Mouse (Mus musculus): ENCODE data around the gene Krt80. TPM values are rescaled to one million over a fixed set of nuclear protein-coding genes. Genes with fewer than 3 reads are reported as not detected.

Gene Krt80
- polyA plus RNA-seq, 1 experiment: 3.8 TPM

- DNase-seq: no peak
- H3K27ac ChIP-seq (ENCODE audit: control insufficient read depth, insufficient read depth, low read length): no peak overlapping the region
- H3K4me3 ChIP-seq (ENCODE audit: control insufficient read depth, insufficient read depth, low read length): no peak overlapping the region
- 91% methylated on average over 15 of the region's 15 CpGs for WGBS
- TF ChIP-seq POLR2A (IDR thresholded peaks at IDR 0.05; ENCODE audit: control insufficient read depth, extremely low read depth, insufficient read depth, low read length, poor library complexity) (no peak), CTCF (IDR thresholded peaks at IDR 0.05; ENCODE audit: borderline replicate concordance, control insufficient read depth, extremely low read depth, insufficient read depth, low read length, poor library complexity) (no peak)
- no peaks in the 10 kb centered on the region for H3K27me3 ChIP-seq (ENCODE audit: control insufficient read depth, insufficient read depth, low read length)
- no peaks in the 10 kb centered on the region for H3K36me3 ChIP-seq (ENCODE audit: control insufficient read depth, insufficient read depth, low read length)
- peaks cover 3% of the 10 kb centered on the region; the same call in 1 of the 2 replicates for H3K4me1 ChIP-seq (replicated peaks; ENCODE audit: control insufficient read depth, insufficient read depth, low read length)
Observed at GRCm38 (mm10) chr15:101371141-101371985, 1.4 kb upstream of the Krt80 start.

GRCm38 (mm10) chr15:101369382-101370100 lies 421 bp downstream of the Krt80 start:
- Histone ChIP-seq H3K36me3 (ENCODE audit: control insufficient read depth, insufficient read depth, low read length) (no peaks in the 10 kb centered on the region), H3K4me1 (replicated peaks; ENCODE audit: control insufficient read depth, insufficient read depth, low read length) (no peaks in the 10 kb centered on the region), H3K27me3 (ENCODE audit: control insufficient read depth, insufficient read depth, low read length) (no peaks in the 10 kb centered on the region), H3K27ac (ENCODE audit: control insufficient read depth, insufficient read depth, low read length) (no peak overlapping the region), H3K4me3 (ENCODE audit: control insufficient read depth, insufficient read depth, low read length) (no peak overlapping the region)
- WGBS: 94% methylated on average over 12 of the region's 12 CpGs
- DNase-seq: no peak
- no peak for TF ChIP-seq CTCF (IDR thresholded peaks at IDR 0.05; ENCODE audit: borderline replicate concordance, control insufficient read depth, extremely low read depth, insufficient read depth, low read length, poor library complexity)
- TF ChIP-seq POLR2A (IDR thresholded peaks at IDR 0.05; ENCODE audit: control insufficient read depth, extremely low read depth, insufficient read depth, low read length, poor library complexity): no peak

- H3K4me3 ChIP-seq (ENCODE audit: control insufficient read depth, insufficient read depth, low read length): no peak overlapping the region
- DNase-seq: no peak
- WGBS: 82% methylated on average over 11 of the region's 11 CpGs
- H3K27me3 ChIP-seq (ENCODE audit: control insufficient read depth, insufficient read depth, low read length): no peaks in the 10 kb centered on the region
- TF ChIP-seq POLR2A (IDR thresholded peaks at IDR 0.05; ENCODE audit: control insufficient read depth, extremely low read depth, insufficient read depth, low read length, poor library complexity) (no peak), CTCF (IDR thresholded peaks at IDR 0.05; ENCODE audit: borderline replicate concordance, control insufficient read depth, extremely low read depth, insufficient read depth, low read length, poor library complexity) (no peak)
- H3K4me1 ChIP-seq (replicated peaks; ENCODE audit: control insufficient read depth, insufficient read depth, low read length): no peaks in the 10 kb centered on the region
- no peak overlapping the region for H3K27ac ChIP-seq (ENCODE audit: control insufficient read depth, insufficient read depth, low read length)
- H3K36me3 ChIP-seq (ENCODE audit: control insufficient read depth, insufficient read depth, low read length): no peaks in the 10 kb centered on the region
Observed at GRCm38 (mm10) chr15:101368502-101369381, 1.2 kb downstream of the Krt80 start.

- DNase-seq: no peak
- Histone ChIP-seq H3K4me3 (ENCODE audit: control insufficient read depth, insufficient read depth, low read length) (no peak overlapping the region), H3K27me3 (ENCODE audit: control insufficient read depth, insufficient read depth, low read length) (no peaks in the 10 kb centered on the region), H3K4me1 (replicated peaks; ENCODE audit: control insufficient read depth, insufficient read depth, low read length) (no peaks in the 10 kb centered on the region), H3K36me3 (ENCODE audit: control insufficient read depth, insufficient read depth, low read length) (no peaks in the 10 kb centered on the region), H3K27ac (ENCODE audit: control insufficient read depth, insufficient read depth, low read length) (no peak overlapping the region)
- 83% methylated on average over 6 of the region's 6 CpGs for WGBS
- TF ChIP-seq POLR2A (IDR thresholded peaks at IDR 0.05; ENCODE audit: control insufficient read depth, extremely low read depth, insufficient read depth, low read length, poor library complexity) (no peak), CTCF (IDR thresholded peaks at IDR 0.05; ENCODE audit: borderline replicate concordance, control insufficient read depth, extremely low read depth, insufficient read depth, low read length, poor library complexity) (no peak)
Observed at GRCm38 (mm10) chr15:101368015-101368414, 1.9 kb downstream of the Krt80 start.

GRCm38 (mm10) chr15:101367497-101367896 lies 2.5 kb downstream of the Krt80 start:
- TF ChIP-seq POLR2A (IDR thresholded peaks at IDR 0.05; ENCODE audit: control insufficient read depth, extremely low read depth, insufficient read depth, low read length, poor library complexity): no peak
- no peak for TF ChIP-seq CTCF (IDR thresholded peaks at IDR 0.05; ENCODE audit: borderline replicate concordance, control insufficient read depth, extremely low read depth, insufficient read depth, low read length, poor library complexity)
- no peak for DNase-seq
- no peak overlapping the region for H3K4me3 ChIP-seq (ENCODE audit: control insufficient read depth, insufficient read depth, low read length)
- no peak overlapping the region for H3K27ac ChIP-seq (ENCODE audit: control insufficient read depth, insufficient read depth, low read length)
- no peaks in the 10 kb centered on the region for H3K4me1 ChIP-seq (replicated peaks; ENCODE audit: control insufficient read depth, insufficient read depth, low read length)
- no peaks in the 10 kb centered on the region for H3K27me3 ChIP-seq (ENCODE audit: control insufficient read depth, insufficient read depth, low read length)
- H3K36me3 ChIP-seq (ENCODE audit: control insufficient read depth, insufficient read depth, low read length): no peaks in the 10 kb centered on the region
- 46% methylated on average over 8 of the region's 8 CpGs for WGBS

GRCm38 (mm10) chr15:101366926-101367325 lies 3.0 kb downstream of the Krt80 start:
- no peaks in the 10 kb centered on the region for H3K36me3 ChIP-seq (ENCODE audit: control insufficient read depth, insufficient read depth, low read length)
- H3K4me1 ChIP-seq (replicated peaks; ENCODE audit: control insufficient read depth, insufficient read depth, low read length): no peaks in the 10 kb centered on the region
- no peak overlapping the region for H3K27ac ChIP-seq (ENCODE audit: control insufficient read depth, insufficient read depth, low read length)
- no peaks in the 10 kb centered on the region for H3K27me3 ChIP-seq (ENCODE audit: control insufficient read depth, insufficient read depth, low read length)
- TF ChIP-seq POLR2A (IDR thresholded peaks at IDR 0.05; ENCODE audit: control insufficient read depth, extremely low read depth, insufficient read depth, low read length, poor library complexity) (no peak), CTCF (IDR thresholded peaks at IDR 0.05; ENCODE audit: borderline replicate concordance, control insufficient read depth, extremely low read depth, insufficient read depth, low read length, poor library complexity) (no peak)
- no peak overlapping the region for H3K4me3 ChIP-seq (ENCODE audit: control insufficient read depth, insufficient read depth, low read length)
- WGBS: 94% methylated on average over 2 of the region's 2 CpGs
- no peak for DNase-seq

All from thymus, adult 2 months (tissue).